Mouse (Mus musculus) CH12.LX (cell line): Measurements from ENCODE around the gene Slc18b1. TPM values are rescaled to one million over a fixed set of nuclear protein-coding genes. Genes with fewer than 3 reads are reported as not detected.

ENCODE experiments used
- DNase-seq: peaks from one replicate; pipeline ENCODE4 v3.0.0-alpha.2; 2013; ENCODE audit errors: extremely low read depth
- H3K27ac ChIP-seq: 2 replicates; pipeline ENCODE4 v1.5.1; 2012; ENCODE audit warnings: low read depth, mild to moderate bottlenecking, control low read depth, moderate library complexity; ENCODE audit not compliant: insufficient read depth
- H3K27me3 ChIP-seq: replicated peaks from 2 replicates; pipeline ENCODE3; 2012; ENCODE audit warnings: inconsistent platforms
- H3K36me3 ChIP-seq, 2 experiments: replicated peaks in 1 of 2; 2 replicates each; pipeline versions ENCODE3 to v1.6.1; 2012; ENCODE audit warnings: inconsistent platforms in 1 of 2, low read length in 1 of 2, mild to moderate bottlenecking in 1 of 2, mixed read lengths in 1 of 2, moderate library complexity in 1 of 2; ENCODE audit not compliant: control insufficient read depth in 1 of 2, insufficient read depth in 1 of 2
- H3K4me1 ChIP-seq, 2 experiments: 2 replicates each; pipeline ENCODE4 v1.6.1; 2012; ENCODE audit warnings: inconsistent platforms in 1 of 2, moderate library complexity in 1 of 2; ENCODE audit not compliant: insufficient read depth in 2 of 2, control insufficient read depth in 1 of 2
- H3K4me2 ChIP-seq: 2 replicates; pipeline ENCODE4 v1.6.1; 2012; ENCODE audit warnings: low read depth, mild to moderate bottlenecking, control low read depth; ENCODE audit not compliant: poor library complexity, insufficient read depth, severe bottlenecking
- H3K4me3 ChIP-seq, 3 experiments: fragments of 150-350 bp in 1 of 3; sonication (generic) in 1 of 3; replicated peaks in 1 of 3; 2 replicates each; pipeline versions ENCODE3 to v1.5.1; 2011 to 2012; ENCODE audit warnings: low read depth in 2 of 3, low read length in 2 of 3, mild to moderate bottlenecking in 2 of 3, moderate library complexity in 2 of 3, control low read depth in 1 of 3, improper control_type of control experiment in 1 of 3, inconsistent platforms in 1 of 3, mixed read lengths in 1 of 3; ENCODE audit not compliant: poor library complexity in 1 of 3
- H3K79me2 ChIP-seq: replicated peaks from 2 replicates; pipeline ENCODE4 v1.6.1; 2012; ENCODE audit warnings: mild to moderate bottlenecking, moderate library complexity; ENCODE audit not compliant: control insufficient read depth, poor library complexity, insufficient read depth, severe bottlenecking; ENCODE audit errors: extremely low read depth
- H3K9ac ChIP-seq: 2 replicates; pipeline ENCODE4 v1.6.1; 2012; ENCODE audit warnings: low read depth, mild to moderate bottlenecking, control low read depth, moderate library complexity; ENCODE audit not compliant: insufficient read depth
- H3K9me3 ChIP-seq: replicated peaks from 2 replicates; pipeline ENCODE3; 2012; ENCODE audit warnings: low read length, inconsistent platforms, mixed read lengths
- BHLHE40 ChIP-seq: IDR thresholded peaks from 2 replicates; pipeline ENCODE4 v1.6.1; 2011; ENCODE audit warnings: mild to moderate bottlenecking, low read depth, low read length, improper control_type of control experiment
- CHD2 ChIP-seq: IDR thresholded peaks from 2 replicates; pipeline ENCODE4 v1.6.1; 2011; ENCODE audit warnings: low read length, improper control_type of control experiment
- CTCF ChIP-seq, 2 experiments: IDR thresholded peaks in 1 of 2; conservative IDR thresholded peaks in 1 of 2; 2 replicates each; pipeline ENCODE4 v1.5.1; 2011 to 2012; ENCODE audit warnings: low read depth in 2 of 2, low read length in 2 of 2, improper control_type of control experiment in 1 of 2, inconsistent platforms in 1 of 2, mild to moderate bottlenecking in 1 of 2, moderate library complexity in 1 of 2
- ELF1 ChIP-seq: IDR thresholded peaks from 2 replicates; pipeline ENCODE4 v1.6.1; 2014; ENCODE audit warnings: low read depth, mild to moderate bottlenecking, inconsistent platforms, low read length, improper control_type of control experiment
- EP300 ChIP-seq: IDR thresholded peaks from 2 replicates; pipeline ENCODE4 v1.6.1; 2011; ENCODE audit warnings: low read length, improper control_type of control experiment
- ETS1 ChIP-seq: conservative IDR thresholded peaks from 2 replicates; pipeline ENCODE4 v1.6.1; 2012; ENCODE audit warnings: low read depth, mild to moderate bottlenecking, inconsistent platforms, low read length, improper control_type of control experiment, moderate library complexity
- HCFC1 ChIP-seq: IDR thresholded peaks from 2 replicates; pipeline ENCODE4 v1.6.1; 2012; ENCODE audit warnings: low read depth, mild to moderate bottlenecking, inconsistent platforms, low read length, improper control_type of control experiment
- IRF4 ChIP-seq: IDR thresholded peaks from 2 replicates; pipeline ENCODE4 v1.6.1; 2014; ENCODE audit warnings: low read depth, mild to moderate bottlenecking, inconsistent platforms, low read length, improper control_type of control experiment
- JUN ChIP-seq: IDR thresholded peaks from 2 replicates; pipeline ENCODE4 v1.6.1; 2011; ENCODE audit warnings: low read depth, mild to moderate bottlenecking, low read length, improper control_type of control experiment, moderate library complexity; ENCODE audit not compliant: insufficient read depth
- MXI1 ChIP-seq: IDR thresholded peaks from 2 replicates; pipeline ENCODE4 v1.6.1; 2011; ENCODE audit warnings: mild to moderate bottlenecking, low read depth, low read length, improper control_type of control experiment
- MYC ChIP-seq: IDR thresholded peaks from 2 replicates; pipeline ENCODE4 v1.6.1; 2011; ENCODE audit warnings: low read depth, mild to moderate bottlenecking, improper control_type of control experiment, low read length
- PAX5 ChIP-seq: IDR thresholded peaks from 2 replicates; pipeline ENCODE4 v1.6.1; 2012; ENCODE audit warnings: low read length, inconsistent platforms, mixed read lengths
- POLR2AphosphoS2 ChIP-seq: IDR thresholded peaks from 2 replicates; pipeline ENCODE4 v1.6.1; 2011; ENCODE audit warnings: low read depth, low read length, improper control_type of control experiment
- RAD21 ChIP-seq: IDR thresholded peaks from 2 replicates; pipeline ENCODE4 v1.6.1; 2011; ENCODE audit warnings: low read depth, mild to moderate bottlenecking, low read length, improper control_type of control experiment, moderate library complexity
- SIN3A ChIP-seq: IDR thresholded peaks from 2 replicates; pipeline ENCODE4 v1.6.1; 2012; ENCODE audit warnings: low read length, improper control_type of control experiment, inconsistent platforms
- TBP ChIP-seq: conservative IDR thresholded peaks from 2 replicates; pipeline ENCODE4 v1.6.1; 2011; ENCODE audit warnings: low read depth, low read length, improper control_type of control experiment
- UBTF ChIP-seq: IDR thresholded peaks from 2 replicates; pipeline ENCODE4 v1.6.1; 2012; ENCODE audit warnings: low read depth, mild to moderate bottlenecking, inconsistent platforms, low read length, improper control_type of control experiment, moderate library complexity
- USF1 ChIP-seq: IDR thresholded peaks from 2 replicates; pipeline ENCODE4 v1.6.1; 2014; ENCODE audit warnings: low read depth, mild to moderate bottlenecking, inconsistent platforms, low read length, improper control_type of control experiment
- ZC3H11A ChIP-seq: IDR thresholded peaks from 2 replicates; pipeline ENCODE4 v1.6.1; 2012; ENCODE audit warnings: low read depth, mild to moderate bottlenecking, inconsistent platforms, low read length, improper control_type of control experiment
- ZMIZ1 ChIP-seq: IDR thresholded peaks from 2 replicates; pipeline ENCODE4 v1.6.1; 2012; ENCODE audit warnings: low read depth, mild to moderate bottlenecking, inconsistent platforms, low read length, improper control_type of control experiment
- ZNF384 ChIP-seq: IDR thresholded peaks from 2 replicates; pipeline ENCODE4 v1.6.1; 2012; ENCODE audit warnings: low read depth, low read length, improper control_type of control experiment, inconsistent platforms
- dilution Hi-C: fragments of 300-500 bp; cut with MboI; formaldehyde crosslinking; loops from 2 replicates; pipeline ENCODE4 v1.14.3; 2020; ENCODE audit warnings: low sequenced_read_pairs; ENCODE audit not compliant: extremely low pct_unique_long_range_greater_than_20kb, extremely low pct_ligation_motif_present
- in situ Hi-C: fragments of 300-500 bp; cut with MboI; formaldehyde crosslinking; loops from 3 replicates; pipeline ENCODE4 v1.14.3; 2019; ENCODE audit warnings: low sequenced_read_pairs, low pct_ligation_motif_present, low pct_unique_long_range_greater_than_20kb, mixed read lengths
- polyA plus RNA-seq: library from polyadenylated mRNA; unstranded; fragments of >175 nt; gene quantifications from 2 replicates; pipeline ENCODE4 v1.2.1, GENCODE M21; 2012; ENCODE audit warnings: low read depth; ENCODE audit not compliant: insufficient read length
- total RNA-seq, 2 experiments: library from RNA; depleted of rRNA; stranded (reverse); fragments of 300-350 nt in 1 of 2; fragments of >200 nt in 1 of 2; gene quantifications; 2 replicates each; pipeline ENCODE4 v1.2.3; 2012 to 2014

The Slc18b1 gene
- total and polyA plus RNA-seq, 3 experiments: not detected

GRCm38 (mm10) chr10:23799933-23800332 is 3.1 kb downstream of the Slc18b1 start:
- DNase-seq: no peak

GRCm38 (mm10) chr10:23802911-23803310 is 6.1 kb downstream of the Slc18b1 start:
- H3K27ac ChIP-seq: no peak overlapping the region
- no peaks in the 10 kb centered on the region for H3K79me2 ChIP-seq
- H3K9ac ChIP-seq: no peak overlapping the region
- H3K27me3 ChIP-seq: no peaks in the 10 kb centered on the region
- no peak overlapping the region for H3K4me3 ChIP-seq
- DNase-seq: no peak
- in situ Hi-C loops (loop anchor here (25.0 kb wide), 2 partner anchors 334 to 484 kb away; partner anchors contain the start of gene Stx7), dilution Hi-C loops (no loop called here)
- TF ChIP-seq EP300 (peak; percentile 44; the same call in 1 of the 2 replicates), USF1 (no peak), TBP (no peak), BHLHE40 (peak; percentile 52), ETS1 (peak; percentile 63; the same call in 1 of the 2 replicates), PAX5 (no peak)
- TF ChIP-seq, all 38 proteins: peak for 3
- H3K9me3 ChIP-seq: no peaks in the 10 kb centered on the region
- peaks cover 2 to 18% of the 10 kb centered on the region in 2 experiments; a peak in 2 of 4 replicates for H3K4me1 ChIP-seq
- no peaks in the 10 kb centered on the region for H3K36me3 ChIP-seq
- no peak overlapping the region for H3K4me2 ChIP-seq

More at GRCm38 (mm10) chr10:23799933-23800332, 3.1 kb downstream of the Slc18b1 start:
- Histone ChIP-seq H3K4me2 (no peak overlapping the region), H3K36me3 (no peaks in the 10 kb centered on the region), H3K27me3 (no peaks in the 10 kb centered on the region), H3K79me2 (no peaks in the 10 kb centered on the region), H3K9ac (no peak overlapping the region), H3K9me3 (no peaks in the 10 kb centered on the region), H3K4me1 (peaks cover 2 to 18% of the 10 kb centered on the region in 2 experiments; a peak in 2 of 4 replicates), H3K4me3 (no peak overlapping the region), H3K27ac (no peak overlapping the region)
- dilution Hi-C loops (no loop called here), in situ Hi-C loops (loop anchor here (25.0 kb wide), 2 partner anchors 337 to 487 kb away; partner anchors contain the start of gene Stx7)
- no peak for TF ChIP-seq POLR2AphosphoS2
- TF ChIP-seq HCFC1: no peak
- TF ChIP-seq RAD21: no peak
- no peak for TF ChIP-seq ZNF384
- TF ChIP-seq EP300: no peak
- no peak for TF ChIP-seq CHD2
- TF ChIP-seq IRF4: no peak
- no peak for TF ChIP-seq SIN3A
- no peak for TF ChIP-seq MXI1
- no peak for TF ChIP-seq JUN
- TF ChIP-seq UBTF: no peak
- no peak for TF ChIP-seq ELF1
- no peak for TF ChIP-seq MYC
- TF ChIP-seq ZC3H11A: no peak
- TF ChIP-seq ZMIZ1: no peak
- no peak for TF ChIP-seq CTCF (conservative IDR thresholded peaks at IDR 0.05 in 1 of 2, IDR thresholded peaks at IDR 0.05 in 1 of 2; ENCODE audit: low read depth in 2 of 2, low read length in 2 of 2)
- no peak for TF ChIP-seq PAX5
